Mouse (Mus musculus) left cerebral cortex, postnatal 25 days (tissue): ENCODE measurements at regions not wholly inside any gene's neighbourhood (a gene's known extent, or its start where the extent isn't known, plus 50 kb on each side); places are given as distances from the start of the nearest gene placed in this dataset.
A peak's percentile ranks its signal among the peaks of the same experiment; 100 is the strongest.

Experiments used
- DNase-seq, 2 experiments: peaks; one replicate each; pipeline ENCODE4 v3.0.0; 2022; ENCODE audit warnings: low spot score in 2 of 2, mixed read lengths in 1 of 2
- intact Hi-C: fragments of 180-260 bp; cut with DNase I; formaldehyde crosslinking; loops from one replicate; pipeline ENCODE4 v1.15.1; 2025

GRCm38 (mm10) chr14:76874542-76875265 is 161.9 kb upstream of the Ccdc122 start:
- DNase-seq = peak in 1 of 2 experiments; percentile 56
- intact Hi-C loops = loop anchor here (2.0 to 10.0 kb wide), 5 partner anchors 54 to 250 kb away; no protein-coding TSS in a partner anchor

GRCm38 (mm10) chr14:76873684-76874083 is 162.9 kb upstream of the Ccdc122 start:
- no peak for DNase-seq

GRCm38 (mm10) chr14:76872976-76873375 is 163.6 kb upstream of the Ccdc122 start:
- intact Hi-C loops = loop anchor here (5.0 to 10.0 kb wide), 2 partner anchors 96 to 248 kb away; no protein-coding TSS in a partner anchor

More at GRCm38 (mm10) chr14:76873684-76874083, 162.9 kb upstream of the Ccdc122 start:
- intact Hi-C loops = loop anchor here (2.0 to 10.0 kb wide), 3 partner anchors 53 to 249 kb away; no protein-coding TSS in a partner anchor

GRCm38 (mm10) chr14:76872510-76872909 is 164.1 kb upstream of the Ccdc122 start:
- DNase-seq = peak in 1 of 2 experiments; percentile 69
- intact Hi-C loops = loop anchor here (5.0 to 10.0 kb wide), 2 partner anchors 95 to 248 kb away; no protein-coding TSS in a partner anchor

More at GRCm38 (mm10) chr14:76872976-76873375, 163.6 kb upstream of the Ccdc122 start:
- DNase-seq = no peak

GRCm38 (mm10) chr14:76868831-76869230 is 167.7 kb upstream of the Ccdc122 start:
- intact Hi-C loops = no loop called here
- DNase-seq = peak in 1 of 2 experiments; percentile 72

GRCm38 (mm10) chr14:76868131-76868530 is 168.4 kb upstream of the Ccdc122 start:
- DNase-seq = no peak
- intact Hi-C loops = no loop called here

- no peak for DNase-seq
- intact Hi-C loops = no loop called here
Observed at GRCm38 (mm10) chr14:76864664-76865063, 171.9 kb upstream of the Ccdc122 start.

GRCm38 (mm10) chr14:76863035-76863706 is 173.4 kb upstream of the Ccdc122 start:
- DNase-seq = no peak
- intact Hi-C loops = no loop called here

- DNase-seq = no peak
- intact Hi-C loops = no loop called here
Observed at GRCm38 (mm10) chr14:76858396-76858795, 178.2 kb upstream of the Ccdc122 start.

GRCm38 (mm10) chr14:76857196-76857773 is 179.3 kb upstream of the Ccdc122 start:
- no peak for DNase-seq
- intact Hi-C loops = no loop called here

GRCm38 (mm10) chr14:76856591-76856990 is 180.0 kb upstream of the Ccdc122 start:
- intact Hi-C loops = no loop called here
- DNase-seq = no peak

- no peak for DNase-seq
- intact Hi-C loops = no loop called here
Observed at GRCm38 (mm10) chr14:76854965-76855364, 181.6 kb upstream of the Ccdc122 start.

- no peak for DNase-seq
- intact Hi-C loops = no loop called here
Observed at GRCm38 (mm10) chr14:76851473-76852214, 184.9 kb upstream of the Ccdc122 start.

- no peak for DNase-seq
- intact Hi-C loops = no loop called here
Observed at GRCm38 (mm10) chr14:76850641-76851040, 185.9 kb upstream of the Ccdc122 start.

GRCm38 (mm10) chr14:76850051-76850450 is 186.5 kb upstream of the Ccdc122 start:
- intact Hi-C loops = no loop called here
- DNase-seq = no peak

- intact Hi-C loops = no loop called here
Observed at GRCm38 (mm10) chr14:76849636-76850035, 186.9 kb upstream of the Ccdc122 start.

GRCm38 (mm10) chr14:76849071-76849470 is 187.5 kb upstream of the Ccdc122 start:
- intact Hi-C loops = no loop called here
- no peak for DNase-seq

More at GRCm38 (mm10) chr14:76849636-76850035, 186.9 kb upstream of the Ccdc122 start:
- no peak for DNase-seq

- intact Hi-C loops = no loop called here
- no peak for DNase-seq
Observed at GRCm38 (mm10) chr14:76845706-76846105, 190.9 kb upstream of the Ccdc122 start.

GRCm38 (mm10) chr14:76844717-76845116 is 191.9 kb upstream of the Ccdc122 start:
- intact Hi-C loops = no loop called here
- no peak for DNase-seq
